Mouse (Mus musculus): ENCODE data around the gene Olfr191.

DNA sequence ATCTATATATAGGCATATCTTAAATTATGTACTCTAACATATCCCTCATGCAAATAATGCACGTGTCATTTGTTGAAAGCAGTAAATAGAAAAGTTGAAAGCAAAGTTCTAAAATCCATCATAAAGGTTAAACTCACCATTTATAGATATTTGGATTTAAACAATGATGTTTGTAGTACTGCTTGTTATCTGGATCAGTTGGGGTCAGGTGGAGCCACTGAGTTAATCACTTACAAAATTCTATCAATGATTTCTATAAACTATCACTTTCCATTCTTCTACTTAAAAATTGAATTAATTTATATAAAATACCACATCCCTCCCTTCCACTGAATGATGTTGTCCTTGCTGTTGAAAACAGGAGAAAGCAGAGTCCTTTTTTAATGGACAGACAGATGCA, 40.8 kb downstream of the Olfr191 start:
- no peak for TF ChIP-seq CTCF (IDR thresholded peaks at IDR 0.05; ENCODE audit: control insufficient read depth, insufficient read depth, insufficient replicate concordance, low read depth, low read length)
- TF ChIP-seq POLR2A (IDR thresholded peaks at IDR 0.05; ENCODE audit: control insufficient read depth, low read depth, low read length), result no peak

Measured in testis, adult 2 months (tissue).